Mouse (Mus musculus): ENCODE results near the gene Gm28230.

The Gm28230 gene

DNA sequence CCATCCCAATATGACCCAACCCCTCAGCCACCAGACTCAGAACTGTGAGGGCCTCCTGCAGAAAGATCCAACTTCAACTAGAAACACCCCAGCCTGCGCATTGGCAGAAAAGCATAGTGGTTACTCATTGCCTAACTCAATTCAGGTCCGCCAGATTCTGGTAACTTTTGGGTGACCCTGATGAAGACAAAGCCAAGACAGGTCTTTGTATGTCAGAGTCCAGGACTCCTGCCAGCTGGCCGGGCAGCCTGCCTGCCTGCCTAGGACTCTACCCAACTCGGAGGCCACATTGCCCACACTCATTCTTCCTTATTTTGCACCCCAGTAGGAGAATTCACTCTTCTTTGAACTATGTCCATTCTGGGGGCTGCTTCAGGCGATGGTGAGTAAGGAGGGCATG is at the start of gene Gm28230:
Gene Gm28230, plus strand, starts transcription at position 178 of the 400 bp plus-strand sequence.
- no peak for DNase-seq (ENCODE audit: low spot score)

GRCm38 (mm10) chr2:74677106-74677505 is 49.4 kb upstream of the Gm28230 start:
- no peak for DNase-seq (ENCODE audit: low spot score)

DNA sequence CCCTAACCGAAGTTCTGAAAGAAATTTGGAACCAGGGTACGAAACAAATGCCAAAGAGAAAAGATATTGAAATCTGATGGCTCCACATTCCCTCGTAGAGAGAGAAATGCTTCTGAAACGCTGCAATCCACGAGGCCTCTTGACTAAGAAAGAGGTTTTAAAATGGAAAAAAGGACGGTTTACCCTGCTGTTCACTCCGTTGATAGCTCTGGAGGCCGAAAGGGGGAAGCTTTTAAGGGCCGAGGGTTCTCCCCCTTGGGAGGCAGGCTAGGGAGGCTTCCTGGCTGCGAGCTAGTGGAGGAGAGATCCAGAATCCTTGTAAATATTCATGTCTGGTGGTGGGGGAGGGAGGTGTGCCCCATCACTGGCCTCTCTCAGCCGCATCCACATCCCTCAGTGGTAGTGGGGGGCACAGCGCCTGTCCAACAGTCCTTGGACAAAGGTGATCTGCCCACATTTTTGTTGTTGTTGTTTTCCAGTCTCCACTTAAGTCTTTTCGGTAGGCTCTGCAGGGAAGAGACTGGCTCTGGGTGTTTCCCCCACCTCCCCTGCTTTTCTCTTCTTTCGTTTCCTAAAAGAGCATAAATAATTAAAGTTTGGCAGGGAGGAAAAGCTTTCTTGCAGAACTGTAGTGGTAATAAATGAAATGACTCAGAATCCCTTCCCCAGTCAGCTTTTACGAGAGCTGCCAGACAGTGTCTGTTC is 47.5 kb upstream of the Gm28230 start, which contains the start of gene Hoxd11:
Gene Hoxd11, plus strand, starts transcription at position 667 of the 705 bp plus-strand sequence.
- peak; percentile 18 for DNase-seq (ENCODE audit: low spot score)

GRCm38 (mm10) chr2:74679596-74679971 is 46.9 kb upstream of the Gm28230 start:
- peak; percentile 16 for DNase-seq (ENCODE audit: low spot score)

GRCm38 (mm10) chr2:74679980-74680379 is 46.5 kb upstream of the Gm28230 start:
- no peak for DNase-seq (ENCODE audit: low spot score)

- DNase-seq (ENCODE audit: low spot score): no peak
These were observed 45.7 kb upstream of the Gm28230 start for GRCm38 (mm10) chr2:74680561-74681398.

DNA sequence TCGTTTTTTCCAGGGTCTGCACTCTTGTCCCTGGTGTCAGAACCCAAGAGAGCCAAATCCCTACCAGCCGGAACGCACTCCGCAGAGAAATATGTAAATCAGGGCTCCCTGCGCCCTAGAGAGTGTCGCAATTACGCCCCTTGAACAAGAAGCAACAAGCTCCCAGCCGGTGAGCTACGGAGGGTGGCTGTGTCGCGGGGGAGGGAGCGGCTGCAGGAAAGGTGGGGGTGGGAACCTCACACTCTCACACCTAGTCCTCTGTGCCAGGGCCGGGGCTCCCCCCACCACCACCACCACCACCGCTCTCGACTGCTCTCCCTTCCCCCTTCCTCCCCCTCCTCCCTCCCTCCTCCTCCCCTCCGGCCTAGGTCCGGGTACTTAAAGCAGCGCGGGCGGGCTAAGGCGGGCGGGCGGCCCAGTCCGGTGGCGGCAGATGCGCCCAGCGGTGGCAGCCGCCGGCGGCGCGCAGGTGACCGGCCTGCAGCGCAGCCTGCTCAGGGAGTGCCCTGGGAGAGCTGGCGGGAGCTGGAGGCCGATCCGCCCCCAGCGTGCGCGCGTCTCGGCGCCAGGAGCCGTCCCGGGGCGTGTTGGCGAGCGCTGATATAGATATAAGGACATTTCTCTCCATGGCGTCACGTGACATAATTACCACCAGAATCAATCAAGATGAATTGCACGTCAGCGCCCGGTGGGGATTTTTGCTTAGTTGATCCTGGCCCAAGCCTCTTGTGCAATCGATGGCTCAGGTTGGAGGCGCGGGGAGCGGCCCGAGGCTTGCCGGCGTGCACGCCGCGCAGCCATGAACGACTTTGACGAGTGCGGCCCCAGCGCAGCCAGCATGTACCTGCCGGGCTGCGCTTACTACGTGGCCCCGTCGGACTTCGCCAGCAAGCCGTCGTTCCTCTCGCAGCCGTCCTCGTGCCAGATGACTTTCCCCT is 44.7 kb upstream of the Gm28230 start:
- DNase-seq (ENCODE audit: low spot score): peak; percentile 46

GRCm38 (mm10) chr2:74682796-74683195 is 43.7 kb upstream of the Gm28230 start:
- DNase-seq (ENCODE audit: low spot score): no peak

- no peak for DNase-seq (ENCODE audit: low spot score)
These were observed 43.0 kb upstream of the Gm28230 start for GRCm38 (mm10) chr2:74683471-74683951.

DNA sequence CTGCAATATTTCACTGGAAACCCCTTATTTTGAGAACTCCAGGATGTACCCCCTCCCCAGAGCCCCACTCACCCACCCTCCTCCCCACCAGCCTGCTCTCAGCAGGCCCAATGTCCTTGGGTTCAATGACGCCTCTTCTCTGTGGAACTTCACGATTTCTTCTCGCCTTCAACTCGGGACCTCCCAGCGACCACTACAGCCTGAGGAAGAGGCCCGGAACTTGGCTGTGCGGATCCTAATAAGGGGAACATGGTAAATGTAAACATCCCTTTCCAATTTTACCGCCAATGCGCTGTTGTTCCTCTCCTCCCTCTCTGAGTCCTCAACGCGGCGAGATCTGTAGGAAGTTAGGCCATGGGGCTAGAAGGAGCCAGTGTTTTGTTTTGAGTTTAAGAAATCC is 42.4 kb upstream of the Gm28230 start:
- DNase-seq (ENCODE audit: low spot score): no peak

DNA sequence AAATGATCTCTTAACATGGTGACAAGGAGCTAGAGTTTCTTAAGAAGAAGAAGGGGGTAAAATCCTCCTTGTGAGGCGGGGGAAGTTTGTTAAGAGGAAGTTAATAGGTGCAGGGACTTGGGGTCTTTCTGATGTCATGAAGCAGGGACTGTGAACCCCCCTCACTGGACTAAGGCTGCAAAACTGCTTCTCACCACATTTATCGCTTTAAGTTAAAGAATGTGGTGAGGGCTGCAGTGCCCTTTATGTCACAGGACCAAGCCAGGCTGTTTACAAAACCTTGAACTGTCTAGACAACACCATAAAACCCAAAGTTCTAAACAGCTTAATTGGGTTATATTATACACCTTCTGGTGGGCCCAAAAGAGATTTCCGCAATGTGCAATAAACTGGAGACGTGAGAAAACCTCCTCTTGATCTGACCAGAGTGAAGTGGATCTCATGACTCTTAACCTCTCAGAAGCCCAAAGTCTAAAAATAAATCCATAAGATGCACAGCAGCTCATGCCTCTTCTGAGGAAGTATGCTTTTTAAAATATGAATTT is 41.4 kb upstream of the Gm28230 start:
- no peak for DNase-seq (ENCODE audit: low spot score)

GRCm38 (mm10) chr2:74686301-74686987 is 40.1 kb upstream of the Gm28230 start:
- DNase-seq (ENCODE audit: low spot score): peak; percentile 78

DNA sequence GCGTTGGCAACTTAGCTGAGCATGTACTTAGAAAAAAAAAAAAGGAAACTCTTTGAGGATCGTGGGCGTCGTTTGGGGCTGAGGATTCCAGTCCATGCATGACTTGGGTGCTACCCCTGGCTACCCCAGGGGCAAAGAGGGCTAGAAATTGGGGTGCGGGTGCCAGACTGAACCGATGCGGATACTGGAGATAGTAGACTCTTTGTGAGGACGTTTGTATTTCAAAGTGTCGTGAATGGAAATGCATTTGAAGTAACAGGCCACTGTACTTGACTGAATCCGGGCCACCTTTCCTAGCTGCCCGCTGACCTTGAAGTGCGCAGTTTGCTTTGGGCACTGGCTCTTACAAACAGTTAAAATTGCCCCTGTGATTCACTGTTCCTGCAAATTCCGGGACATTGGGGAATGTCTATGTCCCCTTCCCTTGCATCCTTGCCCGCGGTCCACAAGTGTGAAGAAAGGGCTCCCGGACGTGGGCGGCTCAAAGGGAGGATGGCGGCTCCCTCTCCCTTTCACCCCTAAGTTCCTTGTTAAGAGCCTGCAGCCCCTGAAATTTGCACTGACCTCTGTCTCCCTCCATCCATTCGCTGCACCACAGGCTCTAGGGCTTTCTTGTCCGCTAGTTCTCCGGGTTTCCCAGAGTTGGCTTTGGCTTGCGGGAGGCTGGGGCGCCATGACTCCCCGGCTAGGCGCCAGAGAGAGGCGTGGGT is 39.4 kb upstream of the Gm28230 start:
- DNase-seq (ENCODE audit: low spot score): no peak

GRCm38 (mm10) chr2:74687698-74688555 is 38.6 kb upstream of the Gm28230 start:
- DNase-seq (ENCODE audit: low spot score): no peak

- no peak for DNase-seq (ENCODE audit: low spot score)
These were observed 37.5 kb upstream of the Gm28230 start for GRCm38 (mm10) chr2:74688795-74689573.

DNA sequence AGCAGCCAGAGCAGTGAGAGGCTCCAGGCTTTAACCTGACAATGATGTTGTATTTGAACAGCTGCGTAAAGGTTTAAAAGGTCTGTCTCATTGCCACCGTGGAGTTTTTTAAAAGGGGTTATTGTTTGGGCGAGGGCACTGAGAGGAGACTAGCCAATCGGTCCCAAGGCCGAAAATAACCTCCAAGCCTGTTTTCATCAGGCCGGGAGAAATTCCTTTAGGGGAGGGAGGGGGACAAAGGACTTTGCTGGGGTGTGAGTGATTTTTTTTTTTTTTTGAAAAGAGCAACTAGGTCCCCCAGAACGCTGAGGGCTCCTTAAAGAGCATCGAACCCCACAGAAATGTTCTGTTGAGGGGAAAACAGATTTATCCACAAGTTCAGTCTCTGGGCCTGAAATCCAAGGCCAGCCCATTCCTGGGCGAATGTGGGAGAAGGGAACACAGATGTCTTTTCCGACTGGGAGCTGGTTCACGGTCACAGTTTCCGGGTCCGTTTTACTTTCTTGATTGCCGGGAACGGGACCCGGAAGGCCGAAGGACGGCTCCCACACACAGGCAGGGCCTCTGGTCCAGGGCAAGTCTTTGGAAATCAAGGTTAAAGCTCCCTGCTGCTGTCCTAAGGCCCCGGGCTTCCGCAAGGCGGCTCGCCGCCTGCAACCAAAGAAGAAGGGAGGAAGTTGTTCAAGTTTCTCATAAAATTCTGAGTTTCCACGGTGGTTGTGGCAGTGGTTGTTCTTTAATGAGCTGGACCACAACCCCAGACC is 36.8 kb upstream of the Gm28230 start:
- no peak for DNase-seq (ENCODE audit: low spot score)

DNA sequence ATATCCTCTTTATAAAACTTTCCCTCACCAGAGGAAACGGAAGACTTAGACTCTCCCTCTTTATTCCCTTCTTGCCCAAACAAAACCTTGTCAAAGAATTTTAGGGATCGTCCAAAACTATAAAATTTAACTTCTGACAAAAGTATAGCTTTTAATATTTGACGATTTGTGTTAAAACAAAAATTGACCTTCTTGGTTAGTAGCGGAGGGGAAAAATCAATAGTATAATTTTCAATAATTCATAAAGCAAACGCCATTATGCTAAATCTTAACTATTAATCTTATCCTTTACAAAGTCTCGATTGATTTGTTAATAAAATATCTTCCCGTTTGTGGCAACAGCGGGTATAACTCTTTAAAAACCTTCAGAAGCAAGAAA is 36.2 kb upstream of the Gm28230 start:
- DNase-seq (ENCODE audit: low spot score): no peak
